In the genomic region with DNA sequence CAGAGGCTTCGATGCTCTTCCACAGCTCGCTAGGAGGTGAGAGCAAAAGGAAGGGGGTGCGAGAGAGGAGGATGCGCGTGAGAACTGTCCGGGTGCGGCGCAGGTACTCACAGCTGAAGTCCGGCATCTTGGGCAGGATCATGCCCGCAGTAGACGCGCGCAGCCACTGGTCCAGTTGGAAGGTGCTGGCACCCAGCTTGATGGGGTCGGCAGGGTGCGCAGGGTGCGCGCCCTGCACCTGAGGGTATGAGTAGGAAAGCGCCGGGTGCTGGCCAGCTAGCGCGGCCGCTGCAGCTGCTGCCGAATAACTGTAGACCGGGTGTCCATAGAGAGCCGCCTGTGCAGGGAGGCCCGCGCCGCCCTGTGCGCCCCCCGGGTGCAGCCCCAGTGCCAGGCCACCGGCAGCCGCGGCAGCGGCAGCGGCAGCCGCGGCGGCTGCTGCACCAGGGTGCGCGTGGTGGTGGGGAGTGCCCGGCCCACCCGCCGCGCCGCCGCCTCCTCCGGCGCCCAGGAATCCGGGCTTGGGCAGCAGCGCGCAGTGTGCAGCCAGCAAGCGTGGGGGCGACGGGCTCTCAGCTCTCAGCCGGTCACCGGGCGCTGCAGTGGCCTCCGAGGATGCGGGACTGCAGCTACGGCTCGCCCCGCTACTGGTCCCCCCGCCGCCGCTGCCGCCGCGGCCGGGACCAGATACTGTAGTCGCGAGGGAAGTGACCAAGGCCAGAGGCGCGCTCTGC, we compare ENCODE assay signal across 9 mouse cellular contexts. TPM values are rescaled to one million over a fixed set of nuclear protein-coding genes. Genes with fewer than 3 reads are reported as not detected.
DNase-seq lines count a peak whose midpoint lies in the region; ATAC-seq and TF ChIP-seq lines count a peak whose summit lies in the region.
"Had no signal": no experiment of that assay in that cellular context is flagged by ENCODE, and none has a peak within 500 bp of the region (broad histone marks: within the 10 kb centered on the region; RNA-seq: fewer than 3 reads in every experiment).

No protein-coding gene starts in this region.

- no peak for TF ChIP-seq CTCF in small intestine, adult 2 months (IDR thresholded peaks at IDR 0.05; ENCODE audit: extremely low read depth, insufficient read length, insufficient replicate concordance, low read depth, low read length)

- H3K27ac ChIP-seq in lung, embryonic 15.5 days: no peak overlapping the region
- H3K27ac ChIP-seq in forebrain, embryonic 14.5 days (ENCODE audit: low read depth, low read length): no peak overlapping the region
- H3K27ac ChIP-seq in limb, embryonic 12.5 days: no peak overlapping the region
- H3K27ac ChIP-seq in small intestine, adult 2 months (ENCODE audit: insufficient read depth, low read depth, low read length): no peak overlapping the region

- DNase-seq in lung, postnatal 25 days (ENCODE audit: low spot score): no peak
- no peak for DNase-seq in forebrain, embryonic 14.5 days (ENCODE audit: low spot score)
- no peak for DNase-seq in retina, embryonic 14.5 days (ENCODE audit: low spot score)
- no peak for DNase-seq in gastrocnemius, postnatal 14 days
- DNase-seq in urinary bladder, adult 18-20 months (ENCODE audit: low spot score in 2 of 2): no peak

- no peaks in the 10 kb centered on the region for H3K9me3 ChIP-seq in lung, embryonic 15.5 days
- H3K9me3 ChIP-seq in forebrain, embryonic 14.5 days (replicated peaks; ENCODE audit: control insufficient read depth, low read length): no peaks in the 10 kb centered on the region
- peaks cover 4% of the 10 kb centered on the region; the same call in 1 of the 2 replicates for H3K9me3 ChIP-seq in limb, embryonic 12.5 days

- H3K9ac ChIP-seq in lung, embryonic 15.5 days: no peak overlapping the region
- H3K9ac ChIP-seq in forebrain, embryonic 14.5 days (ENCODE audit: low read length): no peak overlapping the region
- H3K9ac ChIP-seq in limb, embryonic 12.5 days (replicated peaks): peak overlapping the region; percentile 31

- H3K36me3 ChIP-seq in lung, embryonic 15.5 days: no peaks in the 10 kb centered on the region
- no peaks in the 10 kb centered on the region for H3K36me3 ChIP-seq in forebrain, embryonic 14.5 days (ENCODE audit: control insufficient read depth, insufficient read depth, low read length)
- no peaks in the 10 kb centered on the region for H3K36me3 ChIP-seq in limb, embryonic 12.5 days
- 0 out of 2 replicates have a peak, but pooled peaks cover 2% of the 10 kb centered on the region for H3K36me3 ChIP-seq in small intestine, adult 2 months (ENCODE audit: control insufficient read depth, insufficient read depth, low read length)

- ATAC-seq in lung, embryonic 15.5 days (ENCODE audit: borderline replicate concordance, extremely low read depth, low FRiP score, low TSS enrichment): peak; percentile 27; the same call in 1 of the 2 replicates
- ATAC-seq in forebrain, embryonic 14.5 days: peak; percentile 32; the same call in 1 of the 2 replicates
- ATAC-seq in limb, embryonic 12.5 days (ENCODE audit: insufficient number of reproducible peaks, insufficient read depth, low FRiP score, low TSS enrichment, low read depth): peak; percentile 4; the same call in 1 of the 2 replicates

- H3K27me3 ChIP-seq in lung, embryonic 15.5 days: peaks cover 100% of the 10 kb centered on the region
- peaks cover 93% of the 10 kb centered on the region for H3K27me3 ChIP-seq in forebrain, embryonic 14.5 days (replicated peaks; ENCODE audit: control insufficient read depth, insufficient read depth, low read length)
- peaks cover 99% of the 10 kb centered on the region for H3K27me3 ChIP-seq in limb, embryonic 12.5 days
- H3K27me3 ChIP-seq in small intestine, adult 2 months (ENCODE audit: control insufficient read depth, insufficient read depth, low read length): peaks cover 22% of the 10 kb centered on the region

- 1% methylated on average over 55 of the region's 73 CpGs for WGBS in lung, embryonic 15.5 days
- WGBS in forebrain, embryonic 14.5 days: under 1% methylated on average over 63 of the region's 73 CpGs
- WGBS in limb, embryonic 12.5 days: under 1% methylated on average over 70 of the region's 73 CpGs
- 1% methylated on average over 72 of the region's 73 CpGs for WGBS in small intestine, adult 2 months

- H3K4me2 ChIP-seq in lung, embryonic 15.5 days: peak overlapping the region; percentile 57
- H3K4me2 ChIP-seq in forebrain, embryonic 14.5 days (ENCODE audit: low read length): peak overlapping the region; percentile 43
- peak overlapping the region; percentile 77 for H3K4me2 ChIP-seq in limb, embryonic 12.5 days

- TF ChIP-seq POLR2A in small intestine, adult 2 months (IDR thresholded peaks at IDR 0.05; ENCODE audit: low read depth, low read length): no peak

- H3K4me3 ChIP-seq in lung, embryonic 15.5 days: peak overlapping the region; percentile 35
- peak overlapping the region; percentile 26 for H3K4me3 ChIP-seq in forebrain, embryonic 14.5 days (ENCODE audit: low read depth, low read length)
- peak overlapping the region; percentile 43 for H3K4me3 ChIP-seq in limb, embryonic 12.5 days (replicated peaks)
- H3K4me3 ChIP-seq in small intestine, adult 2 months (ENCODE audit: low read depth, low read length): peak overlapping the region; percentile 64

- intact Hi-C loops in gastrocnemius, postnatal 14 days (cut with DNase I; ENCODE audit: low total_unique reads): no loop called here

- H3K4me1 ChIP-seq in lung, embryonic 15.5 days: peaks cover 19% of the 10 kb centered on the region
- H3K4me1 ChIP-seq in forebrain, embryonic 14.5 days (ENCODE audit: control insufficient read depth, insufficient read depth, low read length): 0 out of 2 replicates have a peak, but pooled peaks cover 2% of the 10 kb centered on the region
- peaks cover 35% of the 10 kb centered on the region for H3K4me1 ChIP-seq in limb, embryonic 12.5 days (replicated peaks)
- H3K4me1 ChIP-seq in small intestine, adult 2 months (ENCODE audit: control insufficient read depth, insufficient read depth, insufficient read length, low read length): peaks cover 2% of the 10 kb centered on the region; the same call in 1 of the 2 replicates

RNA-seq across cellular contexts. Expression of gene Mnx1, which starts 0.6 kb away (rescaled TPM):
- polyA plus RNA-seq in lung, embryonic 15.5 days (2015; fragmentation: Nextera tagmentation; extraction: Ambion mirVana): 0.08 TPM in 1 of 2 replicates, not detected in the other
- not detected in 2 replicates for polyA plus RNA-seq in forebrain, embryonic 14.5 days (2014; fragmentation: Nextera tagmentation; extraction: Ambion mirVana)
- 0.20 and 0.33 TPM in 2 replicates for polyA plus RNA-seq in limb, embryonic 12.5 days (2016; fragmentation: Nextera tagmentation; extraction: Ambion mirVana)
- 1.0 and 3.6 TPM in 2 replicates for polyA plus RNA-seq in small intestine, adult 2 months (2012; rRNA removed)
- not detected for total RNA-seq in gastrocnemius, postnatal 14 days (2021)
- total RNA-seq: heart, postnatal 10 days had no signal

RNA-seq across cellular contexts. Expression of gene Nom1, which starts 43.2 kb away (rescaled TPM):
- polyA plus RNA-seq in lung, embryonic 15.5 days (2015; fragmentation: Nextera tagmentation; extraction: Ambion mirVana): 25.7 and 29.5 TPM in 2 replicates
- 17.3 and 19.1 TPM in 2 replicates for polyA plus RNA-seq in forebrain, embryonic 14.5 days (2014; fragmentation: Nextera tagmentation; extraction: Ambion mirVana)
- 31.7 and 32.5 TPM in 2 replicates for polyA plus RNA-seq in limb, embryonic 12.5 days (2016; fragmentation: Nextera tagmentation; extraction: Ambion mirVana)
- polyA plus RNA-seq in small intestine, adult 2 months (2012; rRNA removed): 1.7 and 2.7 TPM in 2 replicates
- total RNA-seq in gastrocnemius, postnatal 14 days (2021): 1 to 10 TPM; 8.4 to 9.2 TPM
